Mouse (Mus musculus) lung, postnatal 4 days (tissue): ENCODE data around the gene Depdc5.

Experiments used
- DNase-seq, 2 experiments: peaks; one replicate each; pipeline ENCODE4 v3.0.0; 2021

Gene Depdc5

DNA sequence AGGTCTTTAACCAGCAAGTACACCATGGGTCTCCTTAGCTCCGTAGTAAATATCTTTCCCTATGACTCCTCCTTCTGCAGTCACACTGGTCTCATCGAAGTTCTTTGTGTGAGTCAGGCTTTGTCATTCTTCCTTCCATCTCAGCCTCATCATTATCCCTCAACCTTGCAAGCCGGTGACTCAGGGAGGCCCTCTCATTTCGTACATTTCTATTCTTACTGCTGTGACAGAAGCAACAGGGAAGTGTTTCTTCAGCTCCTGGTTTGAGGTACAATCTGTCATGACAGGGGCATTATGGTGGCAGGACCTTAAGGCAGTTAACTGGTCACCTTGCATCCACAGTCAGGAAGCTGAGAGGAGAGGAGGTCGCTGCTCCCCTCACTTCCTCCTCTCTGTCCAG is 139.3 kb downstream of the Depdc5 start:
- no peak for DNase-seq

DNA sequence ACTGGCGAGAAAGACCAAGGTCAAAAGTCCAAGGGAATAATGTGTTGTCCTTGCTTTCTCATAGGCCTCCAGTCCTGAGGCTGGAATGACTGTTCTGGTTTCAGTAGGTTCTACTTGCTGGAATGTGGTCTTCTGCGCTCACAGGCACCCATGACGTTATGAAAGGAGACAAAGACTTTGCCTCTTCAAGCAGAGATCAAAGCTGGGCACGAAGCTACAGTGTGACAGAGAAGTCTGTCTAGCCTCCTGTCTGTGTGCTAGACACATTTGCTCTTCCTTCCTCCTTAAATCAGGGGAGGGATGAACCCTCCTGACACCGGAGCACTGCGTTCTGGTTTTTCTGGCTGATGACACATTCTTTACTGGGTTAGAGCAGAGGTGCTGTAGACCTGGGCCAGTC is 140.0 kb downstream of the Depdc5 start:
- no peak for DNase-seq

DNA sequence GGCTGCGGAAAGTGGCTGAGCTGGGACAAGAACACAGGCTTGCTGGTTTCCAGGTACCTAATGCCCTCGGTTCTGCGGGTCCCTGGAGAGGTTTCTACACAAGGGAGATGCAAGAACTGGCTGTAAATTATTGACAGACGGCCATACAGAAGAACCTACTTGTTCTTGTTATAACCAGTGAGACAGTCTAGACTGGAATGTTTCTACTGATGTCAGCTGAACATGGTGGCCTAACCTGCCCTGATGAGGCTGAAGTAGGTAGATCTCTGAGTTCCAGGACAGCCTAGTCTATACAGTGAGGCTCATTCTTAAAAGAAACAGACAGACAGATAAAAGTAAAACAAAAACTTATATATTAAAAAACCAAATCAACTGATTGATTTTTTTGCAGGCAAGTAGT is 140.6 kb downstream of the Depdc5 start:
- DNase-seq, result no peak

DNA sequence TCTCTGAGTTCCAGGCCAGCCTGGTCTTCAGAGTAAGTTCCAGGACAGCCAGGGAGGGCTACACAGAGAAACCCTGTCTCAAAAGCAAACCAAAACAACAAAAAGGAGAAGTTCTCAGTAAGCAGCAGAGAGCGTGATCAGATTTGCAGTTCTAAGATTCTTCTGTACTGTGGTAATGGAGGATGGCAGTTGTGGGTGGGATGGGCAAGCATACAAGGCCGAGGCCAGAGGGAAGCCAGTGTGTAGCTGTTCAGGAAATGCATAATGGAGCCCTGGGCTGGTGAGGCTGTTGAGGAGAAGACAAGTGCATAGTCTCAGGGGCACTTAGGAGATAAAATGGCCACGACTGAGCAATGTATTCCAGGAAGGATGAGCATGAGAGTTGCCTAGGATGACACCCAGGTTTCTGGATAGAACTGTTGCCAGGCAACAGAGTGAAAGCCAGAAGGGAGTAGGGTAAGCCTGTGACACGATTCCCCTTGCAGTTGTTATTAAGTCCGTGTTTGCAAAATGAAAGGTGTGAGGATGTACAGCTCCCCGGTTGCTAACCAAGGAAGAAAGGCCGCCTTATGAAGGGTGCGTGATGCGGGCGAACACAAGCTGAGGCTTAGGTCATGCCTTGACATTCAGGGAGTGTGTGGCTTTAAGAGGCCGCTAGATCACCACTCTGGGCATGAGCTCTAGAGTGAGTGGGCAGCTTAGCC is 142.1 kb downstream of the Depdc5 start:
- DNase-seq, result no peak

DNA sequence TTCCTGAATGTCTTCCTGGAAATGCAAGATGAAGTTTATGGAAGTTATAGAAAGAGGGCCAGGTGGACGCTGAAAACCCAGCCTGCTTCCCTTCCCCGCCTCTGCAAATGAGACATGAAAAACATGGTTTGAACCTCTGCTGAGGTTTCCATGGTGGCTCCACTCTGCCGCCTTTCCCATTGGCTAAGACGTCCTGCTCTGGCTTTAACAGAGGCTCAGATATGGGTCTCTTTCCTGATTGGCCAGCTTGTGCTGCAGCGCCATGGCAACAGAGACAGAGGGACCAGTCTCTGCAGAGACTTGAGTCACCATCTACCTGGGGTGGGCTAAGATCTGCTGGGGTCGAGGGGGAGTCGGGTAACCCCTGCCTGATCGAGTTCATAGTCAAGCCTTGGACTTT is 143.2 kb downstream of the Depdc5 start:
- DNase-seq, result no peak

DNA sequence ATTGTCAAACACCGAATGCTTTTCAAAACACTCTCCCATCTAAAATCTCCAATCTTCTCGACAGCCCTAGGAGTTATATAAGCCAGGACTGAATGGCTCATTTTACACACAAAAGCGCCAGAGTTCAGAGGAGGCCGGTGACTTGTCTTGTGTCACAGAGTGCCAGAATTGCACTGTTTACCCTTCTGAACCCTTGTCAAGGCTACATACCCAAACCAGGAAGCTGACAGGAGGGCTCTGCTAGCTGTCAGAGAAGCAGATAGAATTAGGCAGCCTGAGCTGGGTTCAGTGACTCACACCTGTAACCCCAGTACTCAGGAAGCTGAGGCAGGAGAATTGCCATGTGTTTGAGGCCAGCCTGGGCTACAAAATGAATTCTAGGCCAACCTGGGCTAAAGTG is 143.9 kb downstream of the Depdc5 start:
- no peak for DNase-seq

DNA sequence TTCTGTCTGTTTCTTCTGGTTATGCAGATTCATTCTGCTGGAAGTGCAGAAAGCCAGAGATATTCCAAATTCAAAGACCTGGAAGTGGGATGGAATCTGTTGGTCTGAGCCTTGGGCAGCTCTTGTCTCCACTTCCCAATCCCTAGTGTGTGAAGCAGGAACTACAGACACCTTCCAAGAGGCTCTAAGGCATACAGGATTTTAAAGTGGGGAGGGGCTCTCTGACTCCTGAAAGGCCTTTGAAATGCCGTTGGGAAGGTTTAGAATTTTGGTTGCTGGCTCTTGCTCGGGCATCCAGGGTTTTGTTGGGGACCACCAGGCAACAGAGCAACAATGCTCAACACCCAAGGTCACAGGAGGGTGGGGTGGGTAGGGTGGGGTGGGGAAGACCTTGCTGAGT is 145.8 kb downstream of the Depdc5 start:
- DNase-seq, result no peak

DNA sequence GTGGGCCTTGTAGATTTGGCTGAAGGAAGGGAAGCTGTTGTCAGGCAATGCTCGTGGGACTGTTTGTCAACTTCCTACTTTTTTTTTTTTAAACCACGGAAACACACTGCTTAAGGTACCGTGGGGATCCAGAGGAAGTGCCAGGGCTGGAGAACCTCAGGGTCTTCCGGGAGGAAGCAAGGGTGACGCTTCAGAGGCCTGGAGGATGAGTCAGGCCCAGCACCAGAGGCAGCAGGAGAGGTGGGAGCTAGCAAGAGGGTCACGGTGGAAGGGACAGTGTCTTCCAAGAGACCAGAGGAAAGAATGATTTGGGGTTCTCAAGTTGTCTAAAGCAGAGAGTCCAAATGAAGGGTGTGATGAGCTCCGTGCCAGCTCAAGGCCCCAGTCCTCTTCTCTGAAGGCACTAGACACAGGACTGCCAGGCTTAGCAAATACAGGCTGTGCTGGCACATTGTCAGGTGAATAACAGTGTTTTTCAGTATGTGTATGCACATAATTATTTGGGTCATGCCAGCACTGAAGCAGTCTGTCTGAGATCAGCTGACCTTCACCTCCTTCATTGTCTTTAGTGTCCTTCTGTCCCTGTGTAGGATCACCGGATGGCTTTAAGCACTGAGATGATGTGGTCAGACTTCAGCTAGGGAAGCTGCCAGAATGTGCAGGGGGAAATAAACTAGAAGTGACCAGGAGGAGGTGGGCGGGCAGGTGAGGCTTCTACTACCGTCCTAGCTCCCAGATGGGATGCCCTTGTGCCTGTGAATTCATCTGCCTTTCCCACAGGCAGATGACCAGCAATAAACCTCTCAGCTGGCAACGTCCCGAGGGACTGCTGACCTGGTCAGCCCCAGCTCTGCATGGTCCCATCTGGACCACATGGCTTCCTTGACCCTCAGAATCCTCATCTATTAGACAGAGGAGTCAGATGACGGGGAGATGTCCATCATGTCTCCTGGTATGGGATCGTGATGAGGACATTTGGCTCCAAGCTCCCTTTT is 146.6 kb downstream of the Depdc5 start:
- peak; percentile 39 to 46 for DNase-seq

DNA sequence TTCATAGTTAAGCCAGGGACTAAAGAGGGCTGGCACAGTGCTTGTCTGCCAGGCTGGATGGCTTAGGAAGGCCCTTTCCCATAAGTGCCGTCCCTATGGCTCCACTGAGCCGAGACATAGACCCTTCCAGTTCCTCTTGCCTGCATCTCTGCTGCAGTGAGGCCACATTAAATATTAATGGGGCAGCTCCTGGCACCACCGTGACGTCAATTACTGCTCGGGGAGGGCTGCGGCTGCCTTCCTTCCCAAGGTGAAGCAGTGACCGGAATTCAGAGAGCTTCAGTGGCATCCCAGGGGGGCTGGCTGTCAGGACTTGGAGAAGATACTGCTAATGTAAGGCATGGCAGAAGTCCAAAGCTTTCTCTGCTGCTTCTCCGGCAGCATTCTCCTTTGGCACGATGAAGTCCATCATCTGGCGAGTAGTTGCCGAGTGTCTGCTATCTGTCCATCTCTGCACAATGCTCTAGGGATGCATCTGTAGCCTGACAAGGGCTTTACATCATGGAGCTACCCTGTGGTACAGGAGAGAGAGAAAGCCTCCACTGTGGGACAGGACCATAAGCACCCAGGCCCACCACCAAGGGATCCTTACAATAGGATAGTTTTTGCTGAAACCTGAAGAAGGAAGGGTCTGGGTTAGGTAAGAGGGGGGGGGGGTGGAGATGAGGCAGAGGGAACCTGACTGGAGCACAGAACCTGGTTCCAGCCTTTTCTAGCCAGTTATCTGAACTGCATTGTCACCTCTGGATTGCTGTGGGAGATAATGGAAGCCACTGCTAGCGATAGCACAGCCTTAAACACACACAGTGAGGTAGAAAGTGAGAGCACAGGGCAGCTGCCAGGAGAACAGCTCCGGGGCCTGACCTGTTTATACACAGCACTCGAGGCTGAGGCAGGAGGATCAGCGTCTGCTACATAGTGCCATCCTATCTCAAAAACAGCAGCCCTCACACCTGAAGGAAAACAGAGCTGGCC is 147.9 kb downstream of the Depdc5 start:
- no peak for DNase-seq

DNA sequence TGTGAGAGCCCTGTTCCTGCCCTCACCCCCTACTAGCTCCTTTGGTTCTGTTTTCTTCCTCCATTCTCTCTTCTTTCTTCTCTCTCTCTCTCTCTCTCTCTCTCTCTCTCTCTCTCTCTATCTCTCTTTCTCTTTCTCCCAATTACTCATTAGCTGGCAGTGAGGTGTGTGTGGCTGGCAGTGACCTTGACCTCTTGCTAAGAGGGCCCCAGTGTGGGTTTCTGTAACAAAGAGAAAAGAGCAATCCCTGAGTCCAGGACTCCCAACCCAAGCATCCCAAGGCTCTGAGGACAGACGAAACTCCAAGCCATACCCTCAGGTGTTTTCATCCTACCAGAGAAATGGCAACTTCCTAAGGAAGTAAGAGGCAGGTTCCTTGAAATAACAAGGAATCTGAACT is 150.6 kb downstream of the Depdc5 start:
- DNase-seq, result no peak

DNA sequence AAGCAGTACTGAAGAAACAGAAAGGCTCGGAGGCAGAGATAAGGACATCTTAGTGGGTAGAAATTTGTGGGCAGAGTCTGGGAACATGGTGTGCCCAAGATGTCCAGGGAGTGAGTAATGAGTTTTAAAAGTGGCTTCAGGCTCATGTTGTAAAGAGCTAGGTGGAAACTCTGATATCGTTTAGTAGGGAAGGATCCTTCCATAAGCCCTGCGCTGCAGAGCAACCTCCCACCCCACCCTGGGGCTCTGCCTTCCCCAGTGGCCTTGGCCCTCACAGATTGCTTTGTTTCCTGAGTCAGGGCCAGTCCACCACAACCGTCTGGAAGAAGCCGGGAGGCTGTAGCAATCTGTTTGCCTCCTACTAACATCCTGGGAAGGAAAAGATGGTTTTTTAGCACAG is 152.1 kb downstream of the Depdc5 start:
- DNase-seq, result no peak

DNA sequence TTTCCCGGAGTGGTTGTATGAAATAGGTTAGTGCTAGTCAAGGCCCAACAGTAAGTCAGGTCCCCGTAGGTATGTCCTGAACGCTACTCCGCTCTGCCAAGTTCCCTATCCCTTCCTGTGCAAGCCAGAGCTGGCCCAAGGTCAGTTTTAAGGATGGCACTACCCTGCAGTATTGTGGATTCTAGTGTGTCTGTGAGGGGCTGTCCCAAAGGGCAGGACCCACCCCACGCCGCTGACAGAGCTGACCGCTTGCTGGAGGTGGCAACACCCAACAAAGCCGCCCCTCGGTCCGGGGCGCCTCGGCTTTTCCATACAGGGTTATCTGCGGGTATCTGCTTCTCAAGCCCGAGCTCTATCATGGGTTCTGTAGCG is 154.7 kb downstream of the Depdc5 start:
- DNase-seq, result no peak

DNA sequence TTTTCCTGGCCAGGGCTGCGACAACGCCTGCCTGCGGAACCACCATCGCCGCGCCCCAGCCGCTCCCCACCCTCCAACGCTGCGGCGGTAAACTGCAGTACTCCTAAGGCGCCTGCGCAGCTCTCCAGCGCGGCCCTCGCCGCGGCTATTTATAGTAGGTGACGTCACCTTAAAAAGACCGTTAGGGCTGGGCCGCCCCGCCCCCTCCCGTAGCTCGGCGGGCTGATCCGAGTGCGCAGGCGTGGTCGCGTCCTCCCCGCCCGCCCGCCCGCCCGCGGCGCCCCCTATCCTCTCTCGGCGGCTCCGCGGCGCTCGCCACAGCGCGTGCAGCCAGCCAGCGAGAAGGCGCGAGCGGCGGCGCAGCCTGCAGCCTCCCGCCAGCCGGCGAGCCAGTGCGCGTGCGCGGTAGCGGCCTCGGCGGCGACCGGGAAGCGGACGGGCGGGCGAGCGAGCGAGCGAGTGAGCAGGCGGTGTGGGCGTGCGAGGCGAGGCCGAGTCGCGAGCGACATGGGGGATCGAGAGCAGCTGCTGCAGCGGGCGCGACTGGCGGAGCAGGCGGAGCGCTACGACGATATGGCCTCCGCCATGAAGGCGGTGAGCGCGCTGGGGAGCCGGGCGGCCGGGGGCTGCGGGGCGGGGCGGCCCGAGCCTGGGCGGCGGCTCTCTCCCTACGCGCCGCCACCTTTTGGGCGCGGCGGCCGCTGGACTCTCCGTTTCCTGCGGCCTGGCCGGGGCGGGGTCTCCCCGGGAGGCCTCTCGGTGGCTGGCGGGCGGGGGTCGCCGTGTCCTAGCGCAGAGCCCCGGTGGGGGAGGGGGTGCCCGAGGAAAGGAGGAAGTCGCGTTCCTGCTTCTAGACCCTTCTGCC is 155.3 kb downstream of the Depdc5 start, which contains the start of gene Ywhah:
Gene Ywhah, plus strand, starts transcription at position 256 of the 865 bp plus-strand sequence.
- DNase-seq, result peak; percentile 97 to 98

DNA sequence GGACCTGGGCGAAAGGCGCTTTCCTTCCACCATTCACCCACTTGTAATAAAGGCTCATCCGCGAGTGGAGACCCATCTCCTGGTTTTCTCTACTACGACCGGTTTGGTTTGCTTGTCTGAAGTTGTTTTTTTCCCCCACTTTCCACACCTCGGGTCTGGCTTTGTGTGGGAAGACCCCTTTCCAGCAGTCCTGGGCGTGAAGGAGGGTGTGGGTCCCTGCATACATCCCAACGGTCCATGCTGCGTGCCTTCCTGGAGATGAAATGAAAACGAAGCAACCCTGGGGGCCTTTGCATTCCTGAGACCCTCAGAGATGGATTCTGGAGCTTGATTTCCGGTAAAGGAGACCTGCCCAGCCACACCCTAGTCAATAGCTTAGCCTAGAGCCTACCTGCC is 155.9 kb downstream of the Depdc5 start:
- no peak for DNase-seq

DNA sequence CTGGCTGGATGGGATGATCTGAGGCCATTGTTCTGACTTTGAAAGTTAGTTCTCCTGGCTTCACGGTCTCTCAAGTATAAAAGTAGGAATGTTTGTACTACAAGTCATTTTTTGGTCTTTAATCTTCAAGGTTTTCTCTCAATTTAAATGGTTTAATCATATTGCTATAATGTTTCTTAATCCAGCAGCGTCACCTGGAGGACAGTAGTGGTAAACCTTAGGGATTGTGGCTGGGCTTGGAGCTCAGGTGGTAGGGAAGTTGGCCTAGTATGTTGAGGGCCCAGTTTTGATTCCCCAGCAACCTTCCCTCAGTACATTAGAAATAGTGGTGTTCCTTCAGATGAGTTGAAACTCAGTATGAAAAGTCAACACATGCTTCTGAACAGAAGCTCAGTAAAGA is 158.1 kb downstream of the Depdc5 start:
- DNase-seq, result no peak

DNA sequence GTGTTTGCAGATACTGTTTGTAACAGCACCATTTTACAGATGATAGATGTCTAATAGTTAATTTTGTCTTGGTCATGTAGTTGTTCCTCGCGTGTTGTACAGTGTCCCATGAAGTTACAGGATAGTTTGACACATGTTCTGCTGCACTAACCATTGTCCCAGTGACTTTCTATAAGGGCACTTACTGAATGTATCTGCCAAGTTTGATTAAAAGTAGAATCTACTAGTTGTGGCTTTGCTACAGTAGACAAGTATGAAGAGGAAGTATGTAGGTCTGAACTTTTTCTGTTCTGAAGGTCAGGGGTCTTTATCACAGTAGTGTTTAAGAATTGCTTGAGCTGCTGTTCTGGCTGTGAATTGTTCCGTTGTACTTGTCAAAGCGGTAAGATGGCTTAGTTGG is 159.8 kb downstream of the Depdc5 start:
- no peak for DNase-seq

DNA sequence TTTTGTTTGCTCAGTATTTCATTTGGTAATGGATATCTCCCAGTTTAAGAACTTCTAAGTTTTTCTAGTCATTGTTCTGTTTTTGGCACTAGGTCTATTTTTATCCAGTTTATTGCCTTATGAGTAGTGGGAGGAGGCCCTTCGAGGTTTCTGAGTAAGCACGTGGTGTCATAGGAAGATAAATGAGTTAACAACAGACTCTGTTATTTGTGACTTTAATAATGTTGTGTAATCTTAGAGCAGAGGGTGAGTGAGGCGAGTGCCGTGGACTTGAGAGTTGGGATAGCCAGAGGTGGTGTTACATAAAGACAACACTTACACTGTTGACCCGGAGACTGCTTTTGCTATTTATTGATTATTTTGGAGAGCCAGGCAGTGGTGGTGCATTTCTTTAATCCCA is 161.0 kb downstream of the Depdc5 start:
- DNase-seq, result no peak

DNA sequence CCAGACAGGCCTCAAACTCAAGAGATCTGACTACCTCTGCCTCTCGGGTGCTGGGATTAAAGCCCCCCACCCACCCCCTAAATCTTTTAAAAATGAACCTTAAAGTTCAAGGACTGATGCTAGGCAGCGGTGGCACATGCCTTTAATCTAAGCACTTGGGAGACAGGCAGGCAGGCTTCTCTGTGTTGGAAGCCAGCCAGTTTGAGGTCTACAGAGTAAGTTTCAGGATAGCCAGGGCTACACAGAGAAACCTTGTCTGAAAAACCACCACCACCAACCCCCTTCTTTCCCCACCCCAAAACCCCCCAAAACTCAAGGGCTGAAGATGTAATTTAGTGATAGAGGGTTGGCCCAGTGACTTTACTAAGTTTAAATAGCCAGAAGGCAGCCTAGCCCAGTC is 165.2 kb downstream of the Depdc5 start:
- DNase-seq, result no peak

DNA sequence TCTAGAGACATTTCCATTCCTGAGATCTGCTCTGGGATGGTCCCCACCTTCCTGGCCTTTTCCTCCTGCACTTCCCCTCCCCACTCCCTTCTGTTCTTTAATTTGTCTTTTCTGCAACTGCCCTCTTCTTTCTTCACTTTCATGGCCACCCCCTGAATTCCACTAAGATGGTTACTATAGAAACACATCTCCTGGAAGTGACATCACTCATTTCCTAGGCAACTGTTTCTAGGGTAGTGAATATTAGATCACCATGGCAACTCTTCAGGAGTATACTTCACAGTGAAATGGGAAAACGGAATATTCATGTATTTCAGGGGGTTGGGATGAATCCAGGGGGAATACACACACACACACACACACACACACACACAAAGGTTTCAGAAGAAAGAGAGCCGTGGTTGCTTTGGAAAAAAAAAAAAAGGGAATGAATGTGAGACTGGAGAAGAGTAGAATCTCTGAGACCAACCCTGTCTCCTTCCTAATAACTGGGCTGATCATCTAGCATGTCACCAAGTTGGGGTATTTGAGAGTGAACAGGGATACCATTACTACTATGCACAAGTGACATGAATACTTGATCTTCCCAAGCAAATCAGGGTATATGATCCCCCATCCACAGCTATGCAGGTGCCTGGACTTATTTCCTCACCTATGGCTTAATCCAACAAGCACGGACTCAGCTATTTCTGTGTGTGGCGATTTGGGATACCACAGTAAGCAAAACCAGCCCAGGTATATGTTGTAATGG is 167.1 kb downstream of the Depdc5 start:
- no peak for DNase-seq

DNA sequence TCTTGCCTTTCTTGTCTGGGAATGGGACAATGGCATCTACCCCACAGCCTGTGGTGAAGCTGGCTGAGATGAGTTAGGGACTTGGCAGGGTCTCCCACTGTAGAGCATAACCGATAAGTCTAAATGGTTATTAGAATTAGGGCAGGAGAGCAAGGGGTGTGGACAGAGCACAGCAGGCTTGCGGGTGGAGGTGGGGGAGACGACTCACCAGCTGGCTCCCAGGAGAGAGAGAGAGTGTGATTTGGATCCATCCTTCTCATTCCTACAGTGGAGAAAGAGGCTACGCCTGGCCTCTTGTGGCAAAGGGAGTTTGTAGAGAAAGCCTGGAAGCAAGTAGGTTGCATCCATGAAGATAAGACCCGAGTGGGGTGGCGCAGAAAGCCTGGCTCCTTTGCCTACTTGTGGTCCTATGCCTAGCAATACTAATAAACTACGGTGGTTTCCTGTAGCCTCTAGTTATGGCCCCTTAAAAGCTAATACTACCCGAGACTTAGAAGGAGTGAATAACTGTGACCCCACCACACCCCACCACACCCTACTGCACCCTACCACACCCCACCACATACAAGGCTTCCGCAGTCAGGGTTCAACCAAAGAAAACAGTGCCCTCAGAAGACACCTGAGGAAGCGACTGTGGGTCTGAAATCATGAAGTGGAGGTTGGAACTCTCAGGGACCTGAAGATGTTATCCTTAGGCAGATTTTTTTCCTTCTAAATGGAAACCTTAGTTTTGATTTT is 168.7 kb downstream of the Depdc5 start:
- no peak for DNase-seq
